Mouse (Mus musculus) limb, embryonic 11.5 days (tissue): ENCODE results near the gene Unc80. TPM values are rescaled to one million over a fixed set of nuclear protein-coding genes. Genes with fewer than 3 reads are reported as not detected.

Experiments used
- ATAC-seq: fragments of 200-750 bp; cut with Nextera tagmentation; 2 replicates; pipeline ENCODE4 v1.8.0; 2017; ENCODE audit warnings: low read depth; ENCODE audit not compliant: insufficient number of reproducible peaks, low FRiP score, low TSS enrichment
- DNase-seq: peaks from one replicate; pipeline ENCODE4 v3.0.0-alpha.2; 2015; ENCODE audit warnings: low spot score
- H3K27ac ChIP-seq: fragments of 300-500 bp; sonication (generic); replicated peaks from 2 replicates; pipeline ENCODE4 v1.5.1; 2014; ENCODE audit warnings: low read depth, mild to moderate bottlenecking, low read length
- H3K27me3 ChIP-seq: fragments of 300-500 bp; sonication (generic); 2 replicates; pipeline ENCODE4 v1.6.1; 2014; ENCODE audit warnings: mild to moderate bottlenecking, low read length, mixed read lengths; ENCODE audit not compliant: control insufficient read depth, insufficient read depth
- H3K36me3 ChIP-seq: fragments of 300-500 bp; sonication (generic); 2 replicates; pipeline ENCODE4 v1.6.1; 2014; ENCODE audit warnings: mild to moderate bottlenecking, low read length, moderate library complexity, mixed read lengths; ENCODE audit not compliant: control insufficient read depth, insufficient read depth
- H3K4me1 ChIP-seq: fragments of 300-500 bp; sonication (generic); 2 replicates; pipeline ENCODE4 v1.6.1; 2014; ENCODE audit warnings: low read length, mixed read lengths; ENCODE audit not compliant: control insufficient read depth, insufficient read depth
- H3K4me2 ChIP-seq: fragments of 300-500 bp; sonication (generic); 2 replicates; pipeline ENCODE4 v1.6.1; 2014; ENCODE audit warnings: low read depth, mild to moderate bottlenecking, moderate library complexity; ENCODE audit not compliant: severe bottlenecking
- H3K4me3 ChIP-seq: fragments of 300-500 bp; sonication (generic); 2 replicates; pipeline ENCODE4 v1.5.1; 2014; ENCODE audit warnings: low read depth, low read length
- H3K9ac ChIP-seq: fragments of 300-500 bp; sonication (generic); 2 replicates; pipeline ENCODE4 v1.6.1; 2014; ENCODE audit warnings: mild to moderate bottlenecking, low read length
- H3K9me3 ChIP-seq: fragments of 300-500 bp; sonication (generic); 2 replicates; pipeline ENCODE4 v1.6.1; 2016; ENCODE audit warnings: low read length; ENCODE audit not compliant: control insufficient read depth
- WGBS: fragments of 180-500 bp; shearing (Covaris S2); extraction: QIAGEN DNeasy Blood & Tissue Kit; methylation state at CpG from one replicate; pipeline ENCODE4 v1.1.7; 2014; 5-methylcytosine and 5-hydroxymethylcytosine counted together
- polyA plus RNA-seq: library from polyadenylated mRNA; unstranded; fragments of >200 nt; fragmentation: Nextera tagmentation; extraction: Ambion mirVana; gene quantifications from 2 replicates; pipeline ENCODE4 v1.2.1, GENCODE M21; 2014

Unc80 gene
- polyA plus RNA-seq, 1 experiment from 2014 or later, result 0.13 TPM

- Histone ChIP-seq H3K27ac (no peak overlapping the region), H3K36me3 (no peaks in the 10 kb centered on the region), H3K4me2 (no peak overlapping the region), H3K27me3 (no peaks in the 10 kb centered on the region), H3K9ac (no peak overlapping the region), H3K9me3 (no peaks in the 10 kb centered on the region), H3K4me3 (no peak overlapping the region), H3K4me1 (no peaks in the 10 kb centered on the region)
- no peak for DNase-seq
- no peak for ATAC-seq
- WGBS, result 71% methylated on average over 1 of the region's 1 CpGs
Measured at GRCm38 (mm10) chr1:66650006-66650405, 181.8 kb downstream of the Unc80 start.

GRCm38 (mm10) chr1:66655119-66655746, 187.1 kb downstream of the Unc80 start:
- no peak overlapping the region for H3K4me3 ChIP-seq
- H3K4me1 ChIP-seq, result no peaks in the 10 kb centered on the region
- H3K27ac ChIP-seq, result no peak overlapping the region
- no peaks in the 10 kb centered on the region for H3K9me3 ChIP-seq
- no peak overlapping the region for H3K9ac ChIP-seq
- no peak for DNase-seq
- no peak for ATAC-seq
- H3K27me3 ChIP-seq, result no peaks in the 10 kb centered on the region
- no peaks in the 10 kb centered on the region for H3K36me3 ChIP-seq
- WGBS, result 66% methylated on average over 4 of the region's 4 CpGs
- no peak overlapping the region for H3K4me2 ChIP-seq

- H3K27ac ChIP-seq, result no peak overlapping the region
- DNase-seq (no peak), ATAC-seq (no peak)
Measured at GRCm38 (mm10) chr1:66655747-66656119, 187.6 kb downstream of the Unc80 start.

DNA sequence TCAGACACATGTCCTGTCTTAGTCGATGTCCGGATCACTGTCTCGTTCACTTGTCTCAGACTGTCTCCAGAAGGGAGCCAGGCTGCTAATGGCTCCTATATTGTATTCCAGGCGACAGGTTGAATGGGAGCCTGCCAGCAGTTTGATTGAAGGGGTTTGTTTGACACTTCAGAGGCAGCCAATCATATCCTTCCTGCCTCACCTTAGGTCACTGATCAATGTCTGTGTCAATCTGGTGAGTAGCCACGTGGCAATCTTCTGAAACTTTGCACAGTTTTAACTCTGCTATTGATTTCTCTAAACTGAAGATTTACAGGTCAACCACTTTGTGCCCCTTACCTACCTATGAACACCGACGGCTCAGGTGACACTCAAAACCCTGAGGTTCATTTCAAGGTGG, 203.3 kb downstream of the Unc80 start:
- no peak overlapping the region for H3K4me3 ChIP-seq
- no peaks in the 10 kb centered on the region for H3K27me3 ChIP-seq
- DNase-seq (no peak), ATAC-seq (no peak)
- 75% methylated on average over 7 of the region's 7 CpGs for WGBS
- no peak overlapping the region for H3K9ac ChIP-seq
- no peak overlapping the region for H3K27ac ChIP-seq
- H3K36me3 ChIP-seq, result no peaks in the 10 kb centered on the region
- no peaks in the 10 kb centered on the region for H3K4me1 ChIP-seq
- H3K4me2 ChIP-seq, result no peak overlapping the region
- H3K9me3 ChIP-seq, result no peaks in the 10 kb centered on the region

More at GRCm38 (mm10) chr1:66655747-66656119, 187.6 kb downstream of the Unc80 start:
- Histone ChIP-seq H3K9ac (no peak overlapping the region), H3K4me2 (no peak overlapping the region), H3K9me3 (no peaks in the 10 kb centered on the region), H3K4me3 (no peak overlapping the region), H3K4me1 (no peaks in the 10 kb centered on the region), H3K27me3 (no peaks in the 10 kb centered on the region), H3K36me3 (no peaks in the 10 kb centered on the region)

DNA sequence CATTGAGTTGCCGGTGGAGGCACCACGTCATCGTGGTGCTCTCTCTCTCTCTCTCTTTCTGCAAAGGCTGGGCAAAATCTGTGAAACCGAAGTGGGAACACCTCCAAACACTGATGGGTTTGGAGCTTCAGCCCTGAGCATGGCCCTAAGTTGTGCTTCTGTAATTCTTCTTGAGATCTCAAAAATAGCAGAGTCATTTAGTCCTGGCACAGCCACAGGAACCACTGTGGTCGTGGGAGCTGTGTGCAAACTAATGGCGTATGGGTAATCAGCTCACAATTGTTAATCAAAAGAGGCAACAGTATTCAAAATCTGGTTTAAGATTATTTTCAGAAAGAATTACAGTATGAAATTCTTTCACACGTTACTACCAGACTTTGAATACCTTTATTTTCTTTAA, 204.6 kb downstream of the Unc80 start:
- ATAC-seq, result no peak
- 90% methylated on average over 7 of the region's 7 CpGs for WGBS
- no peak overlapping the region for H3K9ac ChIP-seq

DNA sequence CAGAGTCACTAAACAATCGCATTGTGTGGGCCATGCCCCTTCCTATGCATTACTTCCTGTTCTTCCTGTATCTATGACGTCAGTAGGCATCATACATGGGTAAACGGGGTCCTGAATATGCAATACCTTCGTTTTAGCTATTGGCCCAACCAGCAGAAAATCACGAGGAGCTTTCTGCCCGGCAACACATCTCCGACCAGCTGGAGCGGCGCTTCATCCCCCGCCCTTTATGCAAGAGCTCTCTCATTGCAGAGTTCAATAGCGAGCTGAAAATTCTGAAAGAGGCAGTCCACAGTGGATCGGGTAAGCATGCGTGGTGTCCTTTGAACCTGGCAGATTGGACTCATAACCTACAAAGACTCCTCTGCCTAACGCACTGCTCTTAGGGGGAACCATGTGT, 209.8 kb downstream of the Unc80 start:
- no peak for ATAC-seq
- Histone ChIP-seq H3K4me2 (no peak overlapping the region), H3K4me3 (no peak overlapping the region), H3K4me1 (no peaks in the 10 kb centered on the region), H3K27me3 (no peaks in the 10 kb centered on the region), H3K9ac (no peak overlapping the region), H3K27ac (no peak overlapping the region), H3K9me3 (no peaks in the 10 kb centered on the region), H3K36me3 (no peaks in the 10 kb centered on the region)
- no peak for DNase-seq
- WGBS, result 86% methylated on average over 14 of the region's 14 CpGs

More for the DNA sequence above, 204.6 kb downstream of the Unc80 start:
- no peak for DNase-seq
- H3K4me3 ChIP-seq, result no peak overlapping the region
- no peak overlapping the region for H3K27ac ChIP-seq
- no peaks in the 10 kb centered on the region for H3K4me1 ChIP-seq
- H3K4me2 ChIP-seq, result no peak overlapping the region
- no peaks in the 10 kb centered on the region for H3K36me3 ChIP-seq
- no peaks in the 10 kb centered on the region for H3K27me3 ChIP-seq
- H3K9me3 ChIP-seq, result no peaks in the 10 kb centered on the region

DNA sequence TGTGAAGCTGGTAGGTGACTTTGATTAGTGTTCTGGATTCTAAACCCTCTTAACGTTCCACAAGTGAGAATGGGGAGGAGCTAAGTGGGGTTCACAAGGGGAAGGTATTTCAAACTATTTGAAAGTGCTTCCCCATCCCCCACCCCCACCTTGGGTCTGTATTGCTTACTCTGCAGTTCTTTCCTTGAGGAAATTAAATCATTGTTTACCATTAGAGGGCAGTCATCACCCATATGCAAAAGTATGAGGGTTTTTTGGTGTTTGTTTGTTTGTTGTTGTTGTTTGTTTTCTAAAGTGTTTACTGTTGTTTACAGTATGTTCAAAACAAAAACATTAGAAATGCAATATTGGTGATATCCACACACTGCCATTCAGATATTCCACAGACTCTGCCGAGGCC, 210.5 kb downstream of the Unc80 start:
- no peaks in the 10 kb centered on the region for H3K27me3 ChIP-seq
- DNase-seq (no peak), ATAC-seq (no peak)
- H3K27ac ChIP-seq, result no peak overlapping the region
- no peak overlapping the region for H3K4me2 ChIP-seq
- no peaks in the 10 kb centered on the region for H3K4me1 ChIP-seq
- 50% methylated on average over 2 of the region's 2 CpGs for WGBS
- no peaks in the 10 kb centered on the region for H3K36me3 ChIP-seq
- H3K9me3 ChIP-seq, result no peaks in the 10 kb centered on the region
- H3K9ac ChIP-seq, result no peak overlapping the region
- no peak overlapping the region for H3K4me3 ChIP-seq

GRCm38 (mm10) chr1:66682974-66683373, 214.8 kb downstream of the Unc80 start:
- Histone ChIP-seq H3K27me3 (no peaks in the 10 kb centered on the region), H3K4me1 (no peaks in the 10 kb centered on the region), H3K36me3 (no peaks in the 10 kb centered on the region), H3K4me3 (no peak overlapping the region), H3K4me2 (no peak overlapping the region), H3K9me3 (no peaks in the 10 kb centered on the region), H3K9ac (no peak overlapping the region), H3K27ac (no peak overlapping the region)
- 94% methylated on average over 5 of the region's 5 CpGs for WGBS
- ATAC-seq (no peak), DNase-seq (no peak)

- H3K4me1 ChIP-seq, result no peaks in the 10 kb centered on the region
- H3K27ac ChIP-seq, result no peak overlapping the region
- no peak overlapping the region for H3K4me3 ChIP-seq
- no peaks in the 10 kb centered on the region for H3K36me3 ChIP-seq
- no peak overlapping the region for H3K9ac ChIP-seq
- H3K27me3 ChIP-seq, result no peaks in the 10 kb centered on the region
- 71% methylated on average over 3 of the region's 3 CpGs for WGBS
- H3K9me3 ChIP-seq, result no peaks in the 10 kb centered on the region
- DNase-seq, result no peak
- ATAC-seq, result no peak
- no peak overlapping the region for H3K4me2 ChIP-seq
Measured at GRCm38 (mm10) chr1:66691772-66692171, 223.6 kb downstream of the Unc80 start.
